Mouse (Mus musculus): ENCODE results near the gene Maff. TPM values are rescaled to one million over a fixed set of nuclear protein-coding genes. Genes with fewer than 3 reads are reported as not detected.

The Maff gene
- polyA plus RNA-seq, 2 experiments from 2014 or later = 1.3 to 1.9 TPM

- no peak for ATAC-seq
Measured at GRCm38 (mm10) chr15:79330521-79330920, 15.9 kb upstream of the Maff start.

- ATAC-seq = no peak
Measured at GRCm38 (mm10) chr15:79333409-79333808, 13.0 kb upstream of the Maff start.

GRCm38 (mm10) chr15:79335061-79335655 is 11.3 kb upstream of the Maff start:
- no peak for ATAC-seq

GRCm38 (mm10) chr15:79338978-79339377 is 7.4 kb upstream of the Maff start:
- no peak for ATAC-seq

GRCm38 (mm10) chr15:79342641-79343337 is 3.6 kb upstream of the Maff start:
- ATAC-seq = no peak

GRCm38 (mm10) chr15:79344627-79345026 is 1.8 kb upstream of the Maff start:
- ATAC-seq = no peak

- ATAC-seq = peak; percentile 74
Measured at GRCm38 (mm10) chr15:79347165-79347844, 884 bp downstream of the Maff start.

- ATAC-seq = peak; percentile 72
Measured at GRCm38 (mm10) chr15:79347845-79348506, 1.6 kb downstream of the Maff start.

GRCm38 (mm10) chr15:79348651-79349050 is 2.2 kb downstream of the Maff start:
- ATAC-seq = no peak

- no peak for ATAC-seq
Measured at GRCm38 (mm10) chr15:79350866-79351265, 4.4 kb downstream of the Maff start.

GRCm38 (mm10) chr15:79351331-79351767 is 4.9 kb downstream of the Maff start:
- no peak for ATAC-seq

GRCm38 (mm10) chr15:79352479-79352878 is 6.1 kb downstream of the Maff start:
- no peak for ATAC-seq

GRCm38 (mm10) chr15:79353690-79354305 is 7.4 kb downstream of the Maff start:
- ATAC-seq = no peak

GRCm38 (mm10) chr15:79354619-79355018 is 8.2 kb downstream of the Maff start:
- no peak for ATAC-seq

- no peak for ATAC-seq
Measured at GRCm38 (mm10) chr15:79356481-79356880, 10.1 kb downstream of the Maff start.

- peak; percentile 75 for ATAC-seq
Measured at GRCm38 (mm10) chr15:79357036-79357911, 10.9 kb downstream of the Maff start.

GRCm38 (mm10) chr15:79357974-79358690 is 11.7 kb downstream of the Maff start:
- ATAC-seq = no peak

- ATAC-seq = no peak
Measured at GRCm38 (mm10) chr15:79359954-79360353, 13.5 kb downstream of the Maff start.

GRCm38 (mm10) chr15:79360371-79360770 is 13.9 kb downstream of the Maff start:
- no peak for ATAC-seq

- ATAC-seq = no peak
Measured at GRCm38 (mm10) chr15:79361023-79361422, 14.6 kb downstream of the Maff start.

GRCm38 (mm10) chr15:79364120-79364519 is 17.7 kb downstream of the Maff start:
- no peak for ATAC-seq

Measured in CD4-positive, CD25-positive, alpha-beta regulatory T cell, adult 4 months (primary cell).